Mouse (Mus musculus): ENCODE data around the gene Kcnj6.

The Kcnj6 gene

DNA sequence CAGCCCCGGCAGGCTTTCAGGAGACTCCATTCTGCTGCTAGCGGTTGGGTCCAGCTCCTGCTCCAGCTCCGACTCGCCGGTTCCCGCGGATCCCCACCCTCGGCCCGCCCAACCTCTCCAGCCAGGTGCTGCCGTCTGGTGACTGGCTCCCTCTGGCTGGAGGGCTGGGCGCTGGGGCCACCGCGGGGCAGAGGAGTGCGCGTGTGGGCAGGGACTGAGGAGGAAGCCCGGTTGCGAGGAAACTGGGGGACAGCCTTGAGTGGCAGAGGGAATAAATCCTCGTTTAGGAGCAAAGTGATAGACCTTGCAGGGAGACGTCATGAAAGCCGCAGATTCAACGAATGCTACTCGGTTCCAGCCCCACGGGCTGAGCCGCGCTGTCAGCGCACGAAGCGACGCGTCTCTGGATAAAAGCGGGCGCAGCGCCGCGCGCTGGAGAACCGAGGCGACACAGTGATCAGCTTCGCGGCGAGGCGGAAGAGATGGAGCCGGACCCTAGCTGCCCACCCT lies at the start of gene Kcnj6:
TSS of gene Kcnj6 (minus strand) at position 362 of the 510 bp plus-strand sequence.
- POLR2A ChIA-PET = interaction anchor here in 2 of 4 experiments (0.6 to 1.9 kb wide), 4 partner anchors 143 to 1101 kb away, joined by 3 to 6 read pairs (median 3); no protein-coding TSS in a partner anchor

DNA sequence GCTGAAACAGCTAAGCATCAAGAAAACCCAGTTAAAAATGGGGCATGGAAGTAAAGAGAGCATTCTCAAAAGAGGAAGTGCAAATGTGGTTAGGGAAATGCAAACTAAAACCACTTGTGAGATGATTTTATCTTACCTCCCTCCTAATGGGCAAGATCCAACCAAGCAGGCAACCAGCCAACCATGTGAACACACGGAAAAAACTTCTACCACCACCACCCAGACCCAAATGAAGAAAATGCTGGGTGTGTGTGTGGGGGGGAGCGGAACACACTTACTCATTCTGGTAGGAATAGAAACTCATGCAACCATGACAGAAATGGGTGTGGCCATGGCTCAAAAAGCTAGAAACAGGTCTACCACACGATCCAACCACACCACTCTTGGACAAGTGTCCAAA lies 12.4 kb upstream of the Kcnj6 start:
- CTCF ChIA-PET = interaction anchor here in 1 of 4 experiments (0.8 kb wide), 1 partner anchor 332 kb away, joined by 3 read pairs; no protein-coding TSS in a partner anchor
- POLR2A ChIA-PET = no interaction called here

More for the DNA sequence above, at the start of gene Kcnj6:
- CTCF ChIA-PET = interaction anchor here (0.6 to 3.8 kb wide), 18 partner anchors 12 to 345 kb away, joined by 3 to 28 read pairs (median 8); no protein-coding TSS in a partner anchor

DNA sequence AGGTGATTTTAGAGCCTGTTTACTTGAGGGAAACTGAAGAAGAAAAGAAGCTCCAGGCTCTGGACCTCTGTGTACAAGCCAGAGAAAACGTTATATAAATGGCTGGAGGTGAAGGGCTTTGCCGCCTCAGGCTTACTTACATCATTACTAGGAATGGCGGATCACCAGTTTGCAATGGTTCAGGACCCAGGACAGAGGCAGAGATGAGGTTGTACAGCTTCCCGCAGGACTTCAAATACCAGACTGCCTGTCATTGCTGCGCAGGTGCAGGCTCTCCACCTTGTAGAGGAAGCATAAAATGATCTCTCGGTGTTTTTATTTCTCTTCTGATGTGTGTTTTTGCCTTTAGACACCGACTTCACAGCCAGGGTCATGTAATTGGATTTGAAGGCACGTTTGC lies 7.1 kb upstream of the Kcnj6 start:
- CTCF ChIA-PET = interaction anchor here in 3 of 4 experiments (0.6 to 1.4 kb wide), 4 partner anchors 188 to 545 kb away, joined by 3 to 4 read pairs (median 3); no protein-coding TSS in a partner anchor

DNA sequence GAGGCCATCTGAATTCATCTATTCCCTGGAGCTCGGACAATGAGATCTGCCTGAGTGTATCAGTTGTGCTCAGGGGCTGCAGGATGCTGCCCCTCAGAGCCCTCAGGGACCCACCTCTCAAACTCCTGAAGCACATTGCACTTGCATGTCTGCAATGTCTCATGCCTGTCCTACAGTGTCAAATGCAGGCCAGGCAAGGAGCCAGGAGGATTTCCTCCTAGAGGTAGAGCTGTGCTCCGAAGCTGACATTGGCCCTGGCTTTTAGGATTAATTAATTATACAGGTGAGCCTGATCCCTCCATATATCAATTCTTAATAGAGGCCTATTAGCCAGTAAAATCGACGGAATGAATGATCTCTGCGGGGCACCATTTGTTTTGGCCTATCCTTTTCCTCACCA lies 2.0 kb upstream of the Kcnj6 start:
- POLR2A ChIA-PET = interaction anchor here in 1 of 4 experiments (0.7 kb wide), 1 partner anchor 48 kb away, joined by 5 read pairs; no protein-coding TSS in a partner anchor
- CTCF ChIA-PET = interaction anchor here in 1 of 4 experiments (0.9 kb wide), 1 partner anchor 209 kb away, joined by 4 read pairs; no protein-coding TSS in a partner anchor

More for the DNA sequence above, 7.1 kb upstream of the Kcnj6 start:
- POLR2A ChIA-PET = interaction anchor here in 2 of 4 experiments (0.6 to 1.5 kb wide), 4 partner anchors 9 to 70 kb away, joined by 3 read pairs; no protein-coding TSS in a partner anchor

DNA sequence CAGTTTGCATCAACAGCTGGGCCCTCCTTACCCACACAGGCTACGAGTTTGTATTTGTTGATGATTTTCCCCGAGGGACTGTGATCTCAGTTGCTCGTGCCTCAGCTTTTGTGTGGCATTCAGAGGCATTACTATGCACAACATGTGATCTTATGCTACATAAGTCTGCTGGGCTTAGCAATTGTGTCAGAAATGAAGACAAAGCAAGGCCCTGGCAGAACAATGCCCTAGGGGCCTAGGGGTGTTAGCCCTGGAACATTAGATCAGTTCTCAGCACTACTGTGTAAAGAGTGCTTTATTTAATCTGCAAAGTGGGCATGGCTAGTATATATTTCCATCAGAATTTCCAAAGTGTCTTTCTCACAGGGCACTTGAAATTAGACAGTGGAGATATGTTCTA lies 1.5 kb upstream of the Kcnj6 start:
- POLR2A ChIA-PET = no interaction called here
- CTCF ChIA-PET = interaction anchor here in 3 of 4 experiments (0.6 to 3.8 kb wide), 6 partner anchors 140 to 211 kb away, joined by 3 to 28 read pairs (median 8); no protein-coding TSS in a partner anchor

DNA sequence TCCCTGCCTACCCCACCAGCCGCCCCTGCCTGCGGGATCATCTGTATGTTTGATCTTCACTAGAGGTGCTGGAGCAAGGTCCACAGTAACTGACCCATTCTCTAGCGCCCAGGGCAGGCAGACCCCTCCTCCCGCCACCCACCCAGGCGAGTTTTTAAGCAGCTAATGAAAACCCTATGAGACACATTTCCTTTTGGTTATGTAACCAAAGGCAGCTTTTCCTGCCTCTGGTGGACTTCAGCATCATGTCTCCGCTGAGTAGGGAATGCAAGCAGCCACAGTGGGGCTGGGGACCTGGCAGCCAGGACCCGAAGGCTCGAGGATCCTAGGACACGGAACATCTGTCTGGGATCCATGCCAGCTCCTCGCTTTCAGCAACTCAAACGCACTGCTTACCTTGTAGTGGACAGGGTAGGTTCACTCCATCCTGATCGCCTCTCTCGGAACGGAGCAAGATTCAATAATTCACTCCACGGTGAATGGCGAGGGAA lies 665 bp downstream of the Kcnj6 start:
- CTCF ChIA-PET = interaction anchor here (0.6 to 3.8 kb wide), 12 partner anchors 14 to 774 kb away, joined by 3 to 28 read pairs (median 8); no protein-coding TSS in a partner anchor
- POLR2A ChIA-PET = interaction anchor here in 2 of 4 experiments (0.5 to 1.9 kb wide), 4 partner anchors 15 to 209 kb away, joined by 3 to 6 read pairs (median 4); no protein-coding TSS in a partner anchor

DNA sequence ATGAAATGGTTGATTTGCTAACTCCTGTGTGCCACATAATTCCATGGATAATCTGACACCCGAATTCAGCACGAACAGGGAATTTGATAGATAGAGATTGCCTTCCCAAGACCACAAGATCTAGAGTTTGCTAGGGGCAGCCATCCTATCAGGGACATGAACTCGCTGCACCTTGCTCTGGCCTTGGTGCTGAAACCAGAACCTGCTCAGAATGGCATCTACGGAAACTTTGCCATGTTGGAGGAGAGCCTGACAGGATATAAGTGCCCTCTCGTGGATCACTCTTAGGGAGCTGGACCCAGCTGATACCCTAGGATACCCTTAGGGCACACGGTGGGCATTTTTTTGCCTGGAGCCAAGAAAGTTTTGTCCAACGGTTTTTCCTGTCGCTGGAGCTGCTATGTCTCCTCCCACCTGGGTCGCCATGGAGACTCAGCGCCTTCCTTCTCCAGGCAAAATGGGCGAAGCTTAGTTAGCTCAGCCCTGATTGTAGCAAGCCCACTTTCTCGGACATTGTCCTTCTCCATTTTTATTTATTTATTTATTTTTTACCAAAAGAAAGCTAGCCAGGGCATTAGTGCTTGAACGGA lies 1.9 kb downstream of the Kcnj6 start:
- ChIA-PET POLR2A (interaction anchor here in 3 of 4 experiments (0.6 to 1.9 kb wide), 8 partner anchors 9 to 208 kb away, joined by 3 to 8 read pairs (median 3); no protein-coding TSS in a partner anchor), CTCF (interaction anchor here in 3 of 4 experiments (0.7 to 3.8 kb wide), 9 partner anchors 13 to 346 kb away, joined by 3 to 28 read pairs (median 5); no protein-coding TSS in a partner anchor)

DNA sequence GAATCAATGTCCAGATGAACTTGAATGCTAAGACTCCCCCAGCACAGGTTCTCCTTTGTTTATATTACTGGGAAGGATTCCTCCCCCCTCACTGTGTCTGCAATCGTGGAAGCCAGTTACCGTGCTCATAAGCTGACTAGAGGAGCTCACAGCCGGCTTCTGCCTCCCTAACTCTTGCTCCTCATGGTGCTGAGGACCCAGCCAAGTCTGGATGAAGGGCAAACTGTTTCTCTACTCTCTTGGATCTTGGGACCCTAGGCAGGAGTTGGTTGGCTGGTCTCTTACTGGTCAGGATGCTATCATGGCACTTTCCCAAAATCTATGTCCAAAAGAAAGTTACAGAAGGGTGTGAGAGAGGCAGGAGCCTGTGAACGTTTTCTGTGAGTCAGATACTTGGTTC lies 2.6 kb downstream of the Kcnj6 start:
- ChIA-PET CTCF (interaction anchor here in 2 of 4 experiments (2.2 to 2.3 kb wide), 2 partner anchors 211 to 346 kb away, joined by 5 read pairs; no protein-coding TSS in a partner anchor), POLR2A (no interaction called here)

DNA sequence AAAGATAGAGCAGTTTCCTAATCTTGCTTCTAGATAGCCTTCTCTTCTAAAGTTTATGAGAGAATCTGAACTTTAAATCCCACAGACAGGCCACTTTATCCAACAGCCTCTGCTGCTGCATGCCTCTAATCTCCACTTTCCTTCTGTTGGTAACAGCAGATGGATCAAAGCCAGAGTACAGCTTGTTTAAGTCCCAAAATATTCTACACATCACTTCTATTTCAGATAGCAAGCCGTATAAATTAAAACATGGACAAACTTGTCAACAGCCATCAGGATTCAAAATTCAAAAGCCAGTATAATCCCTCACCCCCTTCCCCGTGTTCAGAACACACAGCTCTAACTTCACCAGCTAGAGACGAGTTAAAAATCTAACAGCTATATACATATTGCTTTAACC lies 3.4 kb downstream of the Kcnj6 start:
- ChIA-PET CTCF (interaction anchor here in 2 of 4 experiments (0.6 to 2.2 kb wide), 2 partner anchors 206 to 347 kb away, joined by 3 to 5 read pairs; no protein-coding TSS in a partner anchor), POLR2A (no interaction called here)

DNA sequence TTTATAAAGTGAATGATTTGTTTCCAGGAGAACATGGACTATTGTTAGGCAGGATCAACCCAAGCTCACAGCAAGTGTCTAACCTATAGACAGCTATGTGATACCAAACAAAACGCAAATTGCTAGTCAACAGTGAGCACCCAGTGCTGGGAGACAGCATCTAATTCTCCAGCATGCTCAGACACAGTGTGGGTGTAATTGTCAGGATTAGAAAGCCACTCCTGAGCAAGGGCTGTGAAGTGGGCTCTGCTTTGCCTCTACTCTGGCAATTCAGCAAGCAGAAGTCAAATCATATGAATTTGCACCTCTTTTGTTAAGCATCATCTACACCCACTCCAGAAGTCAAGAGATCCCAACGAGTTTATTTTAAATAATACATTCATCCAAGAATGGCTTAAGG lies 7.4 kb downstream of the Kcnj6 start:
- ChIA-PET CTCF (interaction anchor here in 1 of 4 experiments (0.6 kb wide), 1 partner anchor 439 kb away, joined by 6 read pairs; no protein-coding TSS in a partner anchor), POLR2A (no interaction called here)

DNA sequence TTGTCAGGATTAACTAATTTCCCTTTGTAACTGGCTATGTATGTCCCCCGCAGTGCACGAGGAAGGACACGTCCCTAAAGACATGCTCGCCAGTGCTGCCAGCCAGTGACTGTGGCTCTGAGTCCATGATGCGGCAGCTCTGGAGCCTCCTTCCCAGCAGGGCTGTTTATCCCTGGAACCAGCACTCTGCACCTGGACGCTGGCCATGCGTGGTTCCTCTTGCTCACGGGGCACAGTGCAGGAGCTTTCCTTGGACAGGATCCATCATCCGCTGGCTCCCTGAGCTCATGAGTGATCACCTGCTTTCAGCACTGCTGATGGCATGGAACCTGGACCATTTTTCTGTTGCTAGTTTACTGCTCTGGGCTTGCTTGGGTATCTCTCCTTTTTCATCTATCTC lies 10.8 kb downstream of the Kcnj6 start:
- POLR2A ChIA-PET = interaction anchor here in 2 of 4 experiments (0.6 kb wide), 2 partner anchors 741 to 857 kb away, joined by 3 to 4 read pairs; no protein-coding TSS in a partner anchor
- CTCF ChIA-PET = interaction anchor here in 1 of 4 experiments (0.5 kb wide), 1 partner anchor 1809 kb away, joined by 3 read pairs; no protein-coding TSS in a partner anchor

DNA sequence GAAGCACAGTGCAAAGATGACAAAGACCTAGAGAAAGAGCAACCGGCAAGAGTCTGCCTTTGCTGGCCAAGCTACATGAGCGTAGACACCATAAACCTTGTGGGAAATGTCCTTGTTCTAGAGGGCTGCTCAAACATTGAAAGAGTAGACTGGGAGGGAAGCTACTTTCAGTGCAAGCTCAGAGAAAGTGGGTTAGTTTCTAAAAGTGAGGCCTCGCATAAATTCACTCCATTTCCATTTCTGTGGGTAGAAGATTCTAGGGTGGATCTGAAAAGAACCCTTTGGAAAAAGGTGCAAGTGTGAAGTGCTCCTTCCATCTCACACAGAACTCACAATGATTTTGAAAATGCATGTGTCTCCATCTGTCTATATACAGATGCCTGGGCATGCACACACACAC lies 13.2 kb downstream of the Kcnj6 start:
- CTCF ChIA-PET = interaction anchor here in 3 of 4 experiments (0.5 to 1.0 kb wide), 3 partner anchors 195 to 435 kb away, joined by 3 to 10 read pairs (median 3); no protein-coding TSS in a partner anchor
- POLR2A ChIA-PET = no interaction called here

DNA sequence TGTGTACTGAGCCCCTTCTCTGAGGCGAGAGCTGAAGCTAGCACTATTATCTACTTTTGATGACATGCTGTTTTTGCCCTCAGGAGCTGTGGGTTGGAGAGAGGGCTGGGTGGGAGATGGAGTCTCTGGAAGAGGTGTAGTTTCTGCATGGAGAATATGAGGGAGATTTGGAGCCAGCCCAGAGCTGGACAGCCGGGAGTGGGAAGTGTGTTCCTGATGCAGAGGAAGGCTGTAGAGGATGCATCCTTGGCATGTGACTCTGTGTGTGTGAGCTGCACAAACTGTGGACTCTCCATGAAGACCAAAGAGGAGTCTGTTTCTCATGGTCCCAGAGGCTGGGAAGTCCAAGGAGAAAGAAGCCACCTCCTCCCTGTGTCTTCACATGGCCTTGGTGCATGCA lies 17.1 kb downstream of the Kcnj6 start:
- ChIA-PET CTCF (interaction anchor here in 1 of 4 experiments (0.6 to 0.7 kb wide), 2 partner anchors 144 to 361 kb away, joined by 7 to 9 read pairs; no protein-coding TSS in a partner anchor), POLR2A (no interaction called here)

DNA sequence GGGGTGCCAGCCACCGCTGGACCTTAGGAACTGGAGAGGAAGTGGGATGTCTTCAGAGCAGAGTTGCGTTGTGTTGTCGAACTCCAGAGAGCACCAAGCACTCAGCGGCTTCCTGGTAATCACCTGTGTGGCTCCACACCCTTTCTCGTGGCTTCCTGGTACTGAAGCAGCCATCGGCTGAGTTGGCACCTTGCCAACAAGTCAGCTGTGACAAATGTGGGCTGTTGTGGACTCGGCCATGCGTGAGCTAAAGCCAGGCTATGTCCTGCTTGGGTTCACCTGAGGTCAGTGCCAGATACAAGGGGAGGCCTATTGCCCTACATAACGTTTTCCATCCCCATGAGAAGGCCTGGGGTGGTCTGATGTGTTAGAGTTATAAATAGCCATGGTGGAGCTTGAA lies 18.0 kb downstream of the Kcnj6 start:
- POLR2A ChIA-PET = no interaction called here
- CTCF ChIA-PET = interaction anchor here in 2 of 4 experiments (0.5 to 0.6 kb wide), 2 partner anchors 159 to 549 kb away, joined by 3 to 5 read pairs; no protein-coding TSS in a partner anchor

DNA sequence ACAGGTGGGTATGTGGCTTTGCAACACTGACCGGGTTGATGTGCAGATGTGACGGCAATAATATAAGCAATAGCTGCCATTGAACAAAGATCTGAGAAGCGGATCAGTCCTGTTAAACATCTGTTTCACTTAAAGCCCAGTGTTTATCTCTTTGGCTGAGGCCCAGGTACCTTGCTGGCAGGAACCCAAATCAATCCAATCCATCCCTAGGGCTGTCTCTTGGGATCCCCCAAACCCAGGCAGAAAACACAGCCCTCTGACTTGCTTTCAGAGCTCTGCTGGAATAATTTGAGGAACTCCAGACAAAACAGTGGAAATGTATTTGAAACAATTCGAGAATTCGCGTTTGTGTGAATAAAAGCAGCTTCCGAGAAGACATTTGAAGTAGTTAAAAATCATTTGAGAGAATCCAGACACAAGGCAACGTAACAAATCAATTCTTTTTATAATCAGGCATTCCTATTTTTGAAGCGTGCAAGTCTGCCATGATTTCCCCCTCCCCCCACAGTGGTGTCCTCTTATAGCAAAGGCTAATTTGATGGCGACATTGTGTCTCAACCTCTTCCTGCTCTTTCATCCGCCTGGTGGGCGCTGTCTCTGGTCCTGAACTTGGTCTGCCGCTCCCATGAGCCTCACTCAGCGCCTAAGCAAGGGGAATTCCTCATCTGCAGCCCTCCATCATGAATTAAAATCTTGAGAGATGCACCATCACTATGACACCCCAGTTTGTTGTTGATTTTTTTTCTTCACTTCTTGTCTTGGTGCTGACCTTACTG lies 25.2 kb downstream of the Kcnj6 start:
- ChIA-PET POLR2A (no interaction called here), CTCF (no interaction called here)

DNA sequence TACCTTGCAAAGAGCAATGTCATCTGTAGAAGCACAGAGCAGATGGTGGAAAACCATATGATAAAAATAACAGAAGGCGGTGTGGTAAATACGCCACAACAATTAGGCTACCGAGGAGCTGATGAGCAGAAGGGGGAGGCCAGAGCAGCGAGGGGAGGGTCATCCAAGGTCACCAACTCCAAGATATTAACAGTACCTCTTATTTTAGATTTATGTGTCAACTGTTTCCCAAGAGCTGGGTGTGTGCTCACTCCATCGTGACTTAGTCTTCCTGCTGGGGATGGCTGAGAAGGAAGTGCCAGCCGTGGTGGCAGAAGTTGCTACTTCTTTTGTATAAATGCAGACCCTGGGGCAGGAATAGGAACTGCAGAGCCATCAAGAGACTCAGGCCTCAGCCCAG lies 28.6 kb downstream of the Kcnj6 start:
- CTCF ChIA-PET = no interaction called here
- POLR2A ChIA-PET = interaction anchor here in 1 of 4 experiments (0.9 kb wide), 1 partner anchor 36 kb away, joined by 3 read pairs; no protein-coding TSS in a partner anchor

DNA sequence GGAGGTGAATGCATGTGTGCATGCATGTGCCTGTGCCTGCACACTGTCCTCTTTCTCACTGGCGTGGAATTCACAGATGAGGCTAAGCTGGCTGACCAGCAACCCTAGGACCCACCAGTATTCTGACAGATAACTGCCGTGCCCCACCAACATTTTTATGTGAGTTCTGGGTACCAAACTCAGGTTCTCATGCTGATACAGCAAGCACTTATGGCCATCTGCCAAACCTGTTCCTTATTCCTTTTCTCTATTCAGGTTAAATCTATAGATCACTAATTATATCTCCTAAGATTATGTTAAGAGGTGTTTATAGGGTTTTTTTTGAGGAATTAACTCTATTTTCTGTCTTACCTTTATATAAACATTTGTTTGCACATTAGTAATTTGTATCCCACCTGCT lies 29.0 kb downstream of the Kcnj6 start:
- ChIA-PET CTCF (no interaction called here), POLR2A (no interaction called here)

DNA sequence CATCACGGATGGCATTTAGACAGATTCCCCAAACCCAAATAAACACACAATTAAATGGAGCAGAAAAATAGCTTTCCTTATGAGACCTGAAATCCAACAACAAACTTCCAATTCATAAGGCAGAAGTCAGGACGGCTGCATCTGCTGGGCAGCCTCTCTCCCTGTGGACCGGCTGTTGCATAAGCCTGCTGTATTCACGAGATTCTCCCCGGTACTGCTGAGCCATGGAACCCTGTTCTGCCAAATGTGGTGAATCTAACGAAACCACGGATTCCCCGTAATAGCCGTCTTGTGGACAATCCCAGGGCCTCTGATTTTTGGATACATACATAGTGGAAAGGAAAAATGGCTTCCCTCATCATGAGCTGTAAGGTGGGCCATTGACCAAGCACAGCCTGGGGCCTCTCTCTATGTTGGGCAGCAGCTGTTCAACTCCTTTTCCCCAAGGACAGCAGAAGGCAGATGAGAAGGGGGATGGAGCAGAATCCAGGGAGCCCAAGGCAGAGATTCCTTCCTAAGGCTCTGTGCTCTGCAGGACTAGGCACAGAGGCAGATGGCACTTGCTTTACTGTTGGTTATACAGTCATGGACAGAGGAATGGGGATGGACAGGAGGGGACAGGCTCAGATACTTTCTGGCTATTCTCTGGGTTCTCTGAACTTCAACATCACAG lies 40.2 kb downstream of the Kcnj6 start:
- CTCF ChIA-PET = no interaction called here
- POLR2A ChIA-PET = interaction anchor here in 2 of 4 experiments (0.6 kb wide), 2 partner anchors 199 to 394 kb away, joined by 3 to 4 read pairs; no protein-coding TSS in a partner anchor

Data from embryonic stem cell, embryonic (primary cell).